Mouse (Mus musculus): ENCODE measurements around the gene Clpsl2. TPM values are rescaled to one million over a fixed set of nuclear protein-coding genes. Genes with fewer than 3 reads are reported as not detected.

Gene Clpsl2
- polyA plus RNA-seq, 1 experiment from 2014 or later, result not detected

- no peak for ATAC-seq
- H3K4me1 ChIP-seq (ENCODE audit: control insufficient read depth, insufficient read depth, low read length), result no peaks in the 10 kb centered on the region
- H3K36me3 ChIP-seq (ENCODE audit: control insufficient read depth, insufficient read depth, low read length), result peaks cover 35% of the 10 kb centered on the region
- H3K9me3 ChIP-seq (ENCODE audit: control insufficient read depth, low read length), result no peaks in the 10 kb centered on the region
- no peak overlapping the region for H3K9ac ChIP-seq (ENCODE audit: low read depth, low read length)
- no peaks in the 10 kb centered on the region for H3K27me3 ChIP-seq (replicated peaks; ENCODE audit: control insufficient read depth, insufficient read depth, low read length)
- no peak overlapping the region for H3K4me3 ChIP-seq (ENCODE audit: low read length)
- H3K27ac ChIP-seq (ENCODE audit: low read length), result no peak overlapping the region
- H3K4me2 ChIP-seq (ENCODE audit: low read depth, low read length), result no peak overlapping the region
- WGBS, result 85% methylated on average over 5 of the region's 5 CpGs
Measured at GRCm38 (mm10) chr17:28591476-28591875, 42.3 kb downstream of the Clpsl2 start.

- no peak overlapping the region for H3K27ac ChIP-seq (ENCODE audit: low read length)
- no peak overlapping the region for H3K4me2 ChIP-seq (ENCODE audit: low read depth, low read length)
- H3K9me3 ChIP-seq (ENCODE audit: control insufficient read depth, low read length), result no peaks in the 10 kb centered on the region
- 14% methylated on average over 4 of the region's 4 CpGs for WGBS
- H3K27me3 ChIP-seq (replicated peaks; ENCODE audit: control insufficient read depth, insufficient read depth, low read length), result no peaks in the 10 kb centered on the region
- H3K9ac ChIP-seq (ENCODE audit: low read depth, low read length), result no peak overlapping the region
- no peak overlapping the region for H3K4me3 ChIP-seq (ENCODE audit: low read length)
- peaks cover 37% of the 10 kb centered on the region for H3K36me3 ChIP-seq (ENCODE audit: control insufficient read depth, insufficient read depth, low read length)
- H3K4me1 ChIP-seq (ENCODE audit: control insufficient read depth, insufficient read depth, low read length), result no peaks in the 10 kb centered on the region
- peak; percentile 48; the same call in 1 of the 2 replicates for ATAC-seq
Measured at GRCm38 (mm10) chr17:28592998-28593397, 43.8 kb downstream of the Clpsl2 start.

- Histone ChIP-seq H3K27me3 (replicated peaks; ENCODE audit: control insufficient read depth, insufficient read depth, low read length) (no peaks in the 10 kb centered on the region), H3K27ac (ENCODE audit: low read length) (no peak overlapping the region), H3K4me1 (ENCODE audit: control insufficient read depth, insufficient read depth, low read length) (no peaks in the 10 kb centered on the region), H3K4me2 (ENCODE audit: low read depth, low read length) (no peak overlapping the region), H3K9me3 (ENCODE audit: control insufficient read depth, low read length) (no peaks in the 10 kb centered on the region), H3K9ac (ENCODE audit: low read depth, low read length) (no peak overlapping the region), H3K4me3 (ENCODE audit: low read length) (no peak overlapping the region), H3K36me3 (ENCODE audit: control insufficient read depth, insufficient read depth, low read length) (peaks cover 38% of the 10 kb centered on the region)
- WGBS, result 55% methylated on average over 4 of the region's 4 CpGs
- 0 out of 2 replicates have a peak, but pooled peaks have one; percentile 38 for ATAC-seq
Measured at GRCm38 (mm10) chr17:28593965-28594364, 44.8 kb downstream of the Clpsl2 start.

GRCm38 (mm10) chr17:28600780-28601179 lies 51.6 kb downstream of the Clpsl2 start:
- no peak overlapping the region for H3K9ac ChIP-seq (ENCODE audit: low read depth, low read length)
- no peak overlapping the region for H3K27ac ChIP-seq (ENCODE audit: low read length)
- no peak overlapping the region for H3K4me3 ChIP-seq (ENCODE audit: low read length)
- H3K4me2 ChIP-seq (ENCODE audit: low read depth, low read length), result no peak overlapping the region
- no peaks in the 10 kb centered on the region for H3K27me3 ChIP-seq (replicated peaks; ENCODE audit: control insufficient read depth, insufficient read depth, low read length)
- H3K4me1 ChIP-seq (ENCODE audit: control insufficient read depth, insufficient read depth, low read length), result no peaks in the 10 kb centered on the region
- 86% methylated on average over 5 of the region's 5 CpGs for whole genome bisulfite sequencing
- ATAC-seq, result no peak
- H3K36me3 ChIP-seq (ENCODE audit: control insufficient read depth, insufficient read depth, low read length), result peaks cover 36% of the 10 kb centered on the region; the same call in 1 of the 2 replicates
- H3K9me3 ChIP-seq (ENCODE audit: control insufficient read depth, low read length), result no peaks in the 10 kb centered on the region

- Histone ChIP-seq H3K27ac (ENCODE audit: low read length) (no peak overlapping the region), H3K9me3 (ENCODE audit: control insufficient read depth, low read length) (no peaks in the 10 kb centered on the region), H3K36me3 (ENCODE audit: control insufficient read depth, insufficient read depth, low read length) (peaks cover 35% of the 10 kb centered on the region), H3K4me1 (ENCODE audit: control insufficient read depth, insufficient read depth, low read length) (no peaks in the 10 kb centered on the region), H3K4me2 (ENCODE audit: low read depth, low read length) (no peak overlapping the region), H3K9ac (ENCODE audit: low read depth, low read length) (no peak overlapping the region), H3K4me3 (ENCODE audit: low read length) (no peak overlapping the region), H3K27me3 (replicated peaks; ENCODE audit: control insufficient read depth, insufficient read depth, low read length) (no peaks in the 10 kb centered on the region)
- 90% methylated on average over 9 of the region's 9 CpGs for WGBS
- no peak for ATAC-seq
Measured at GRCm38 (mm10) chr17:28601557-28602250, 52.5 kb downstream of the Clpsl2 start.

Small RNAs within 50 kb of the gene (microRNA-seq; reads per million reads assigned to microRNA genes)
- not detected for gene Gm25195
- 1.8 reads per million for gene Mir6969

Other genes with a start within 250 kb of the Clpsl2 start
- gene Fance, start 235.9 kb upstream of the Clpsl2 start, polyA plus RNA-seq (2015; fragmentation: Nextera tagmentation; extraction: Ambion mirVana), result 20.2 and 21.8 TPM in 2 replicates
- 591 and 604 TPM in 2 replicates for gene Rpl10a, start 220.9 kb upstream of the Clpsl2 start, polyA plus RNA-seq (2015; fragmentation: Nextera tagmentation; extraction: Ambion mirVana)
- 8.5 and 9.3 TPM in 2 replicates for gene Tead3, start 198.6 kb upstream of the Clpsl2 start, polyA plus RNA-seq (2015; fragmentation: Nextera tagmentation; extraction: Ambion mirVana)
- 3.0 and 3.6 TPM in 2 replicates for gene Tulp1, start 184.2 kb upstream of the Clpsl2 start, polyA plus RNA-seq (2015; fragmentation: Nextera tagmentation; extraction: Ambion mirVana)
- gene Fkbp5, start 31.9 kb upstream of the Clpsl2 start, polyA plus RNA-seq (2015; fragmentation: Nextera tagmentation; extraction: Ambion mirVana), result 22.0 and 27.3 TPM in 2 replicates
- gene Armc12, start 18.6 kb upstream of the Clpsl2 start, polyA plus RNA-seq (2015; fragmentation: Nextera tagmentation; extraction: Ambion mirVana), result not detected in 2 replicates
- gene Clps, start 11.4 kb downstream of the Clpsl2 start, polyA plus RNA-seq (2015; fragmentation: Nextera tagmentation; extraction: Ambion mirVana), result 1,810 and 2,508 TPM in 2 replicates
- 0.92 and 1.0 TPM in 2 replicates for gene Lhfpl5, start 26.2 kb downstream of the Clpsl2 start, polyA plus RNA-seq (2015; fragmentation: Nextera tagmentation; extraction: Ambion mirVana)
- gene Srpk1, start 73.3 kb downstream of the Clpsl2 start, polyA plus RNA-seq (2015; fragmentation: Nextera tagmentation; extraction: Ambion mirVana), result 72.0 and 83.2 TPM in 2 replicates
- gene Slc26a8, start 140.8 kb downstream of the Clpsl2 start, polyA plus RNA-seq (2015; fragmentation: Nextera tagmentation; extraction: Ambion mirVana), result 0.17 and 0.28 TPM in 2 replicates
- gene Mapk14, start 141.9 kb downstream of the Clpsl2 start, polyA plus RNA-seq (2015; fragmentation: Nextera tagmentation; extraction: Ambion mirVana), result 34.5 and 37.5 TPM in 2 replicates
- 2.1 TPM in 2 replicates for gene AC170998.1, start 176.7 kb downstream of the Clpsl2 start, polyA plus RNA-seq (2015; fragmentation: Nextera tagmentation; extraction: Ambion mirVana)
- gene Mapk13, start 219.9 kb downstream of the Clpsl2 start, polyA plus RNA-seq (2015; fragmentation: Nextera tagmentation; extraction: Ambion mirVana), result 259 and 260 TPM in 2 replicates

Data from intestine, embryonic 16.5 days (tissue).